Mouse (Mus musculus): ENCODE data around the gene Slc10a7. TPM values are rescaled to one million over a fixed set of nuclear protein-coding genes. Genes with fewer than 3 reads are reported as not detected.

Slc10a7 gene
- total and polyA plus RNA-seq, 3 experiments, result 13.7 to 27.3 TPM; not detected in 1

DNA sequence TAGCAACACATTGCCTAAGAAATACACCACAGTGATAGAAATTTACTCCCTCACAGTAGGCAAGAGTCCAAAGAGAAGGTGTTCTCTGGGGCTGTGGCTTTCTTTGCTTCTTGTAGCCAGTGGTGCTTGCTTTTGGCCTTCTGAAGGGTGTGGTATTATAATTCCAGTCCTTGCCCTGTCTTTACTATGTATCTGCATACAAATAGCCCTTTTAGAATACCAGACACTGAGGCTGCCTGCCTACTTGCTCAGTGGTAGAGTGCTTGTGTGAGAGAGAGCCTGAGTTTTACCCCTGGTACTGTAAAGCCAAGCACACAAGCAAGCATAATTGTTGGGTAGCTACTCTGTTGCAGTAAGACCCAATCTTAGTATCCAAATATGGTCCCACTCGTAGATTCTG, 5.6 kb downstream of the Slc10a7 start:
- Histone ChIP-seq H3K9ac (ENCODE audit: control insufficient read depth, low read depth, low read length, poor library complexity, severe bottlenecking) (no peak overlapping the region), H3K4me1 (ENCODE audit: control insufficient read depth in 1 of 2, insufficient read depth in 2 of 2, low read length in 2 of 2) (no peaks in the 10 kb centered on the region), H3K27ac (ENCODE audit: control insufficient read depth, low read depth, low read length) (no peak overlapping the region), H3K36me3 (ENCODE audit: control insufficient read depth in 1 of 2, insufficient read depth in 2 of 2, low read length in 2 of 2) (no peaks in the 10 kb centered on the region; a peak in 2 of 4 replicates), H3K27me3 (ENCODE audit: control insufficient read depth in 1 of 2, insufficient read depth in 2 of 2, low read length in 2 of 2) (no peaks in the 10 kb centered on the region), H3K9me3 (replicated peaks; ENCODE audit: insufficient read depth, low read length) (no peaks in the 10 kb centered on the region), H3K4me3 (ENCODE audit: control insufficient read depth in 1 of 2, insufficient read depth in 1 of 2, low read depth in 2 of 2, low read length in 2 of 2) (no peak overlapping the region), H3K79me2 (ENCODE audit: control insufficient read depth, insufficient read depth, low read length, poor library complexity) (peaks cover 18% of the 10 kb centered on the region)
- DNase-seq (ENCODE audit: low read depth, low spot score), result no peak
- TF ChIP-seq EP300 (IDR thresholded peaks at IDR 0.05; ENCODE audit: low read depth in 1 of 2, low read length in 2 of 2), result no peak
- TF ChIP-seq POLR2AphosphoS5 (IDR thresholded peaks at IDR 0.05; ENCODE audit: borderline replicate concordance, low read depth, low read length), result no peak
- no peak for TF ChIP-seq TCF12 (IDR thresholded peaks at IDR 0.05; ENCODE audit: low read depth, low read length)
- no peak for TF ChIP-seq SMC3 (IDR thresholded peaks at IDR 0.05; ENCODE audit: low read depth, low read length)
- no peak for TF ChIP-seq SIN3A (IDR thresholded peaks at IDR 0.05; ENCODE audit: low read length)
- no peak for TF ChIP-seq E2F4 (IDR thresholded peaks at IDR 0.05; ENCODE audit: borderline replicate concordance, low read depth, low read length)
- TF ChIP-seq JUND (IDR thresholded peaks at IDR 0.05; ENCODE audit: low read depth, low read length), result no peak

DNA sequence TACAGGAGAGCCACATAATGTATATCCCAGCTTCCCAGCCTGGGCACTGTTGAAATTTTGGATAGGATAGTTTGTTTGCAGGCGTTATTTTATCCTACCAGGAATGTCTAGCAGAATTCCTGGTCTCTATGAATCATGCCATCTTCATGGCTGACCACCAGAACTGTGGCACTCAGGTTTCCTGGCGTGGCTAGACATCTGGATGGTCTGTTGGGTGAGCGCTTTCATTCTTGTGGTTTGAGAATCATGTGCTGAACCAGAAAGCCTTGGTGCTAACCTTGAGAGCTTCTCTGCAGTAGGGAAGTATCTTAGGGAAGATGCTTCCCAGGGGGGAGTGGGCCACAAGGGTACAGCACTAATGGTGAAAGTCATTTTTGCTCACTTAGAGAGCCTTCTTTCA, 6.0 kb downstream of the Slc10a7 start:
- Histone ChIP-seq H3K9ac (ENCODE audit: control insufficient read depth, low read depth, low read length, poor library complexity, severe bottlenecking) (no peak overlapping the region), H3K36me3 (ENCODE audit: control insufficient read depth in 1 of 2, insufficient read depth in 2 of 2, low read length in 2 of 2) (no peaks in the 10 kb centered on the region; a peak in 2 of 4 replicates), H3K27me3 (ENCODE audit: control insufficient read depth in 1 of 2, insufficient read depth in 2 of 2, low read length in 2 of 2) (no peaks in the 10 kb centered on the region), H3K27ac (ENCODE audit: control insufficient read depth, low read depth, low read length) (no peak overlapping the region), H3K79me2 (ENCODE audit: control insufficient read depth, insufficient read depth, low read length, poor library complexity) (peaks cover 14% of the 10 kb centered on the region), H3K9me3 (replicated peaks; ENCODE audit: insufficient read depth, low read length) (no peaks in the 10 kb centered on the region), H3K4me1 (ENCODE audit: control insufficient read depth in 1 of 2, insufficient read depth in 2 of 2, low read length in 2 of 2) (no peaks in the 10 kb centered on the region), H3K4me3 (ENCODE audit: control insufficient read depth in 1 of 2, insufficient read depth in 1 of 2, low read depth in 2 of 2, low read length in 2 of 2) (no peak overlapping the region)
- TF ChIP-seq EP300 (IDR thresholded peaks at IDR 0.05; ENCODE audit: low read depth in 1 of 2, low read length in 2 of 2) (no peak), RCOR1 (IDR thresholded peaks at IDR 0.05; ENCODE audit: low read depth, low read length) (no peak), MEF2A (IDR thresholded peaks at IDR 0.05; ENCODE audit: extremely low read depth, insufficient replicate concordance, low read depth, low read length, poor library complexity, severe bottlenecking) (no peak), NRF1 (IDR thresholded peaks at IDR 0.05; ENCODE audit: insufficient read depth, low read depth, low read length, poor library complexity, severe bottlenecking) (no peak), KAT2A (conservative IDR thresholded peaks at IDR 0.05; ENCODE audit: low read depth, low read length) (no peak), MYB (IDR thresholded peaks at IDR 0.05; ENCODE audit: low read depth, low read length) (no peak), MYC (IDR thresholded peaks at IDR 0.05; ENCODE audit: low read depth, low read length) (no peak), SIN3A (IDR thresholded peaks at IDR 0.05; ENCODE audit: low read length) (no peak), ZNF384 (IDR thresholded peaks at IDR 0.05; ENCODE audit: low read depth, low read length) (no peak)
- DNase-seq (ENCODE audit: low read depth, low spot score), result no peak

DNA sequence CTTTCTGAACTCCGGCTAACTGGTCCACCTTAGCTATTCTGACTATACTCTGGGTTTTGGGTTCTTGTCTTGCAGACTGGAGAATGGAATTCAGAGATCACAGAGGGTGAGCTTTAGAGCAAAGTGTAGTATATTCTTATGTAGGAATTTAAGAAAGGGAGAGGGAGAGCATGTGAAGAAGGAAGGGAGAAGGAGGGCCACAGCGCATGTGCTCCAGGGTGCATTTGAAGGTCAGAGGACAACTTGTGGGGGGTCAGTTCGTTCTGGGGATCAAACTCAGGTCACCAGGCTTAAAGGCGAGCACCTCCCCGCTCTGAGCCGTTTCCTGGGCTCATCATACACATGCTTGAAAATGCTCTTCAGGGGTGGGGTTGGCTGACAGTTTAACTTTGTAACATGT, 24.8 kb downstream of the Slc10a7 start:
- DNase-seq (ENCODE audit: low read depth, low spot score), result no peak
- Histone ChIP-seq H3K27me3 (ENCODE audit: control insufficient read depth in 1 of 2, insufficient read depth in 2 of 2, low read length in 2 of 2) (no peaks in the 10 kb centered on the region), H3K36me3 (ENCODE audit: control insufficient read depth in 1 of 2, insufficient read depth in 2 of 2, low read length in 2 of 2) (peaks cover 0 to 4% of the 10 kb centered on the region in 2 experiments; a peak in 2 of 4 replicates), H3K4me3 (ENCODE audit: control insufficient read depth in 1 of 2, insufficient read depth in 1 of 2, low read depth in 2 of 2, low read length in 2 of 2) (no peak overlapping the region), H3K4me1 (ENCODE audit: control insufficient read depth in 1 of 2, insufficient read depth in 2 of 2, low read length in 2 of 2) (no peaks in the 10 kb centered on the region), H3K9ac (ENCODE audit: control insufficient read depth, low read depth, low read length, poor library complexity, severe bottlenecking) (no peak overlapping the region), H3K9me3 (replicated peaks; ENCODE audit: insufficient read depth, low read length) (no peaks in the 10 kb centered on the region), H3K27ac (ENCODE audit: control insufficient read depth, low read depth, low read length) (no peak overlapping the region), H3K79me2 (ENCODE audit: control insufficient read depth, insufficient read depth, low read length, poor library complexity) (no peaks in the 10 kb centered on the region)
- TF ChIP-seq RAD21 (IDR thresholded peaks at IDR 0.05; ENCODE audit: low read depth, low read length), result no peak
- TF ChIP-seq UBTF (IDR thresholded peaks at IDR 0.05; ENCODE audit: borderline replicate concordance, insufficient read depth, low read depth, low read length), result no peak
- TF ChIP-seq E2F4 (IDR thresholded peaks at IDR 0.05; ENCODE audit: borderline replicate concordance, low read depth, low read length), result no peak
- no peak for TF ChIP-seq EP300 (IDR thresholded peaks at IDR 0.05; ENCODE audit: low read depth in 1 of 2, low read length in 2 of 2)
- no peak for TF ChIP-seq NELFE (IDR thresholded peaks at IDR 0.05; ENCODE audit: low read depth, low read length)
- TF ChIP-seq RCOR1 (IDR thresholded peaks at IDR 0.05; ENCODE audit: low read depth, low read length), result no peak
- TF ChIP-seq BHLHE40 (IDR thresholded peaks at IDR 0.05; ENCODE audit: borderline replicate concordance, low read depth, low read length), result no peak
- no peak for TF ChIP-seq HCFC1 (IDR thresholded peaks at IDR 0.05; ENCODE audit: low read depth, low read length)
- TF ChIP-seq MAFK (IDR thresholded peaks at IDR 0.05; ENCODE audit: borderline replicate concordance, low read depth, low read length), result no peak

All from MEL (cell line).